8 mouse cellular contexts compared by ENCODE assay signal in genomic region chr10:40069270-40069669, GRCm38 (mm10). TPM values are rescaled to one million over a fixed set of nuclear protein-coding genes. Genes with fewer than 3 reads are reported as not detected.
DNase-seq lines count a peak whose midpoint lies in the region; ATAC-seq lines count a peak whose summit lies in the region.
"Had no signal": no experiment of that assay in that cellular context is flagged by ENCODE, and none has a peak within 500 bp of the region (broad histone marks: within the 10 kb centered on the region; RNA-seq: fewer than 3 reads in every experiment).

No protein-coding gene starts in this region.

- no peaks in the 10 kb centered on the region for H3K9me3 ChIP-seq in intestine, embryonic 15.5 days
- H3K9me3 ChIP-seq: embryonic facial prominence, embryonic 12.5 days had no signal

- 44% methylated on average over 4 of the region's 4 CpGs for WGBS in intestine, embryonic 15.5 days

- peak; percentile 30 to 51 for DNase-seq in lung, adult 18-20 months
- no peak for DNase-seq in lung, postnatal 14 days
- peak; percentile 74 for DNase-seq in heart, adult 8-10 months (ENCODE audit: low spot score)
- no peak for DNase-seq in retina, postnatal 1 day

- H3K27ac ChIP-seq in intestine, embryonic 15.5 days: peak overlapping the region; percentile 36; the same call in 1 of the 2 replicates
- H3K27ac ChIP-seq: embryonic facial prominence, embryonic 12.5 days had no signal

- 0 out of 2 replicates have a peak, but pooled peaks cover 4% of the 10 kb centered on the region for H3K4me1 ChIP-seq in intestine, embryonic 15.5 days (replicated peaks)

- H3K4me3 ChIP-seq in intestine, embryonic 15.5 days (replicated peaks): no peak overlapping the region
- H3K4me3 ChIP-seq: embryonic facial prominence, embryonic 12.5 days had no signal

- ATAC-seq in intestine, embryonic 15.5 days: no peak
- ATAC-seq in megakaryocyte progenitor cell, adult 5-6 weeks (replicated peaks; ENCODE audit: poor library complexity): 0 out of 2 replicates have a peak, but pooled peaks have one; percentile 18
- ATAC-seq in activated CD4-positive, CD25-positive, alpha-beta regulatory T cell, adult 4 months: no peak

- no peaks in the 10 kb centered on the region for H3K27me3 ChIP-seq in intestine, embryonic 15.5 days (replicated peaks)
- H3K27me3 ChIP-seq: embryonic facial prominence, embryonic 12.5 days had no signal

- no peak overlapping the region for H3K4me2 ChIP-seq in intestine, embryonic 15.5 days (replicated peaks)
- H3K4me2 ChIP-seq: embryonic facial prominence, embryonic 12.5 days had no signal

- H3K9ac ChIP-seq in intestine, embryonic 15.5 days: no peak overlapping the region
- H3K9ac ChIP-seq: embryonic facial prominence, embryonic 12.5 days had no signal

- no peaks in the 10 kb centered on the region for H3K36me3 ChIP-seq in intestine, embryonic 15.5 days
- H3K36me3 ChIP-seq: embryonic facial prominence, embryonic 12.5 days had no signal

RNA-seq across cellular contexts. Expression of gene Mfsd4b1, which starts 44.2 kb away (rescaled TPM):
- 1 to 10 TPM; 1.8 to 3.5 (median 2.1) TPM for total RNA-seq in heart, adult 8-10 months (2022)
- polyA plus RNA-seq in intestine, embryonic 15.5 days (2015; fragmentation: Nextera tagmentation; extraction: Ambion mirVana): 0.85 and 0.90 TPM in 2 replicates
- total RNA-seq in megakaryocyte progenitor cell, adult 5-6 weeks (2015): 0.07 TPM in 1 of 2 replicates, not detected in the other
- total RNA-seq in megakaryocyte progenitor cell, adult 5-6 weeks (2017): not detected in 2 replicates
- not detected for polyA plus RNA-seq in activated CD4-positive, CD25-positive, alpha-beta regulatory T cell, adult 4 months (2017; shearing (Covaris generic))

Comparison
In these comparisons a context has a peak if more than half of its experiments do, and no peak if none do; other contexts are left out.
1. DNase-seq: peak in lung, adult 18-20 months (2 of 2) and heart, adult 8-10 months (single experiment); none in lung, postnatal 14 days (single experiment) and retina, postnatal 1 day (single experiment).